Mouse (Mus musculus) CD4-positive, CD25-positive, alpha-beta regulatory T cell, adult 4 months (primary cell): ENCODE results near the gene Ddx41. TPM values are rescaled to one million over a fixed set of nuclear protein-coding genes. Genes with fewer than 3 reads are reported as not detected.

Source experiments
- ATAC-seq: one replicate; pipeline ENCODE4 v1.8.0; 2017
- polyA plus RNA-seq, 2 experiments: library from polyadenylated mRNA; unstranded; fragments of 100-300 nt; shearing (Covaris generic); gene quantifications; one replicate each; pipeline ENCODE4 v1.2.1; 2017

Ddx41 gene
- polyA plus RNA-seq, 2 experiments from 2014 or later: 55.8 to 74.2 TPM

DNA sequence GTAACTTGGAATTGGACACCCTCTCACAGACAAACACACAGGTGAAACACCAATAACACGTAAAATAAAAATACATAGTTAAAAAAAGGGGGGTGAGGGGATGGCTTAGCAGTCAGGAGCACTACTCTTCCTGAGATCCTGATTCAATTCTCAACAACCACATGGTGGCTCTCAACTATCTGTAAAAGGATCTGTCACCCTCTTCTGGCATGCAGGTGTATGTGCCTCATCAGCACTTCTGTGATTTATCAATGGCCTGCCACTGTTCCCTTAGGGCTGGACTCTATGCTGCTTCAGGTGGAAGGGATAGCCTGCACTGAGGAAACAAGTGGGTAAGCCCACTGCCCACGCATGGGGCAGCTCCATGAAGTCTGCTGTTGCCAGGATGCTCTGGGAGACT, 4.5 kb upstream of the Ddx41 start:
- no peak for ATAC-seq

DNA sequence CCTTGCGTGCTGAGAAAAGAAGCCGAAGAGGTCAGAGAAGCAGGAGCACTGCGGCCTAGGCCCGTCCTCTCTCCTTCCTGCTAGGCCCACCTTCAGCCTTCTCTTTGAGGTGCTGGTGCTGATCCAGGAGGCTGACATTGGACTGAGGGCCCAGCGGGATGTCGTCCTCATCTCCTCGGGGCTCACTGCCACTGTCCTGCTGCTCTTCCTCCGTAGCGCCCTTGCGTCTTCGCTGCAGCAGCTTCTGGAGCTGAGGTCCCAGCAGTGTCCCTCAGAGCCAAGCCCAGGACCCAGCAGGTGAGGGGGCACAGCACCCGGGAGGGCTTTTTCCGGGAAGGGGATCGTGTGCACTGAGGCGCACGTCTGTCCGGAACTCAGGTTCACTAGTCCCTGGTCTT, 663 bp downstream of the Ddx41 start:
- no peak for ATAC-seq

DNA sequence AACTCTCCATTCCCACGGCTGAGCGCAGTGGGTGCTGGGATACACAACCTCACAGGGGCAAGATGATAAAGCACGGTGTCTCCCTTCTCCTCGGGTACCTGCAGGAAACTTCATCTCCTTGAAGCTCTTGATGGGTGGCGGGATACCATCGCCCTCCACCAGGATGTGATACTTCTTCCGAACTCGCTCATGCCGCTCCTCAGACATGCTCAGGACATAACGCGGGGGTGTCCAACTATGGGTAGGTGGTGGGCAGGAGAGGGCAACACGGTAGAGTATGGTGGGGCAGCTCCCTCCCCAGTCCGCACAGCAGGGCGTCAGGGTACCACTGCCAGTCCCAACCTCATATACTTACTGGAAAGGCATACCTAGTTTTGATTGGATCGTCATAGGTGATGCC, 1.3 kb downstream of the Ddx41 start:
- no peak for ATAC-seq

DNA sequence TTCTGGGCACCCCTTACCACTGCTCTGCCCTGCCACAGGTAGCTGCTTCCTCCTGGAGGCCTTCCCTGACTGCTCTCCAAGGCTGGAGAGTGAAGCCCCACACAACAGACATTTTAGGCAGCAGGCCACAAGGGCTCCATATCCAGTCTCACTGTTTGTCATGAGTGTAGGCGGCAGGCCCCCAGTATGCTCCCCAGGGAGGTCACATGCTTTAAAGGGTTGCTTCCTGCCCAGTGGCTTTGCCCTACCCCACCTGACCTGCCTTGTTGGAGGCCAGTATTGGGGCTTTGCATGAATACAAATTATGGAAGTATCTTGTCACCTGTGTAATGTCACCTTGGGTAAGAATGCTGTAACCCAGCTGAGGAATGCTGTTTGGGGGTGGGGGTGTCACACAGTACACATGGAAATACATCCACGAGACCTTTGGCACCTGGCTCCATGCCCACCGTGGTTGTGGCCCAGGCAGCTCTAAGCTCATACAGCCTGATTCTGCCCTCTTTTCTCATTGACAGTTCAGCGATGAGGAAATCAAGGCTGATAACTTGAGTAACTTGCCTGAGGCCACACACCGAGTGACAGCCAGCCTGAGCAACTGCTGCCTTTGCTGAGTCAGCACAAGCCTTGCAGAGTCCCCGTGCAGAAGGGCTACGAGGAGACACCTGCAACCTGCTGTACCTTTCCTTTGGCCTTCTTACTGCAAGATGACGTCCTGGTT, 7.1 kb downstream of the Ddx41 start, which contains the start of gene Dok3:
TSS of gene Dok3 (minus strand) at position 99 of the 718 bp plus-strand sequence.
- ATAC-seq: no peak

GRCm38 (mm10) chr13:55527834-55528772, 8.4 kb downstream of the Ddx41 start:
- ATAC-seq: no peak

GRCm38 (mm10) chr13:55527212-55527611, 9.2 kb downstream of the Ddx41 start:
- no peak for ATAC-seq

DNA sequence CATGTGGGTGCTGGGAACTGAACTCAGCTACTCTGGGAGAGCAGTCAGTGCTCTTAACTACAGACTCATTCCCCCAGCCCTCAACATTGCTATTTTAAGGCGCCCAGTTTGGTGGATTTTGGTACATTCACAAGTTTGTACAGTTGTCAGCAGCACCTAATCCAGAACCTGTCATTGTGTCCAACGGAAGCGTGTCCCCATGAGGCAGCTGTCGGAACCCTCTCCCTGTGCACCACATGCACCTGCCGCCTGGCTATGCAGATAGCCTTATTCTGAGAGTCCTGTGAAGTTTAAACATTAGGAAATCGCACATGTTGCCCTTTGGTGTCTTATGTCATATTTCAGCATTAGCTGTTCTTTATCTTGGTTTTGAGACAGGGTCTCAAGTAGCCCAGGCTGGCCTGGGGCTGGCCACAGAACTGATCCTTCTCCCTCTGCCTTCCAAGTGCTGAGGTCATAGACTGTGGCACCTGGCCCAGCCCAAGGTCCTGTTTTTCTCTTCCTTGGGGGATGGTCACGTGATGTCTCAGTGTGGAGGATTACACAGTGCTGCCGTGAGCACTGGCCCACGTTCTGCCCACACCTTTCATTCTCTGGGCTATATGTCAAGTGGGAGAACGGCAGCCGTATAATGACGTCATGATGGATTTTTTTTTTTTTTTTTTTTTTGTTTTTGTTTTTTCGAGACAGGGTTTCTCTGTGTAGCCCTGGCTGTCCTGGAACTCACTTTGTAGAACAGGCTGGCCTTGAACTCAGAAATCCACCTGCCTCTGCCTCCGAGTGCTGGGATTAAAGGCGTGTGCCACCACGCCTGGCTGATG, 10.5 kb downstream of the Ddx41 start:
- no peak for ATAC-seq

DNA sequence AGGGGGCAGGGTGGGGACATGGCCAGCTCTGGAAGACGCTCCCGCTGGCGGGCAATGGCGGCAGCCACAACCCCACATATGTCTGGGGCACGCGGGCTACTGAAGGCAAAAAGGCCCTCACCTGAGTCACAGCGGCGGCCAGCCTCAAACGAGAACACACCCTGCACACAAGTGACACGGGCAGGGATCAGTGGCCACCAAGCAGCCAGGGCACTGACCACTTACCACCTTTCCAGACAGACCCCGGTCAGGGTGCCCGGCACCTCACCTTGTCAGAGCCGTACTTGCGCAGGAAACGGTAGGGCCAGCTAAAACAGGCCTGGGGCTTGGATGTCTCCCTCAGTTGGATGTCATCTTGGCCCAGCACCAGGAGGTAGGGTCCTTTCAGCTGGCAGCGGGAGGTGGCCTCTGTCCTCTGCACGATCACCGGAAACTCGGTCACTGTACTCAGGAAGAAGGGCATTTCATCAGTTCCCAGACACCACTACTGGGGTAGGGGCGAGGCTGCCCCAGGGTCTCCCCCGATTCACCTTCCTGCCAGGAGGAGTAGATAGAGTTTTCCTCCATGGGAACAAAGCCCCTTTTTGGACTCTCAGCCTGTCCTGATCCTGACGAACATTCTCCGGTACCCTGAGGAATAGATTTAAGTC, 12.4 kb downstream of the Ddx41 start:
- no peak for ATAC-seq

- ATAC-seq: no peak
These were observed 13.2 kb downstream of the Ddx41 start for GRCm38 (mm10) chr13:55523278-55523677.

DNA sequence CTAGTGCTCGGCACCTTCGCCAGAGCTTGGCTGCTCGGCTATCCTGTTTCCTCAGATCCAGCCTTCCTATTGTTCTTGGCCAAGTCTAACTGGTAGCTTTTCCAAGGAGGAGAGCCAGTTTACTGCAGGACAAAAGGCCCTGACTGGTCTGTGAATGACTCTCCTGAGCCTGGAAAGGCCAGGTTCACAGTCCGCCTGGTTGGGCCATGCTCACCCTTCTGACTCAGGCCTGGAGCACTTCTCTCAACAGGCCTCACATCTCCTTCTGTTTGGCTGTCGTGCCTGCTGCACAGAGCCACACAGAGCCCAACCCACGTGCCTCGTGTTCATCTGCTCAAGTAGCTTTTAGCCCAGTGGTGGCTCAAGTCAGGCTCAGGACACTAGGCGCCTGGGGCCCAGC, 13.7 kb downstream of the Ddx41 start:
- no peak for ATAC-seq

DNA sequence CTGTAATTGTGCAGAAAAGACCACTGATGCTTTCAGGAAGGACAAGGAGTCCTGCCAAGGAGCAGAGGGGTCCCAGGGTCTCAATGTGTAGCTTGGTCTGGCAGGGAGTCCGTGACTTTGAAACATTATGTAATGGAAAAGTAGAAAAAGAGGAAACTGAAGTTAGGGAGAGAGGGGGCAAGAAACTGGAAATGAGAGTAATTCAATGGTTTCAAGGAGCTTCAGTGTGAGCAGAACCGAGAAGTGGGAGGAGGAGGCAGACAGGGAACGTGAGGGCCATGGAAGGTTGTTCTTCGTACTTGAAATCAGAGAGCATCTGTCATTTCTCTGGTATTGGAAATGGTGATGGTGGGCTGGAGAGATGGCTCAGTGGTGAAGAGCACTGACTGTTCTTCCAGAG, 16.9 kb downstream of the Ddx41 start:
- ATAC-seq: no peak

GRCm38 (mm10) chr13:55516955-55517354, 19.5 kb downstream of the Ddx41 start:
- ATAC-seq: peak; percentile 31

GRCm38 (mm10) chr13:55513828-55514227, 22.6 kb downstream of the Ddx41 start:
- no peak for ATAC-seq

DNA sequence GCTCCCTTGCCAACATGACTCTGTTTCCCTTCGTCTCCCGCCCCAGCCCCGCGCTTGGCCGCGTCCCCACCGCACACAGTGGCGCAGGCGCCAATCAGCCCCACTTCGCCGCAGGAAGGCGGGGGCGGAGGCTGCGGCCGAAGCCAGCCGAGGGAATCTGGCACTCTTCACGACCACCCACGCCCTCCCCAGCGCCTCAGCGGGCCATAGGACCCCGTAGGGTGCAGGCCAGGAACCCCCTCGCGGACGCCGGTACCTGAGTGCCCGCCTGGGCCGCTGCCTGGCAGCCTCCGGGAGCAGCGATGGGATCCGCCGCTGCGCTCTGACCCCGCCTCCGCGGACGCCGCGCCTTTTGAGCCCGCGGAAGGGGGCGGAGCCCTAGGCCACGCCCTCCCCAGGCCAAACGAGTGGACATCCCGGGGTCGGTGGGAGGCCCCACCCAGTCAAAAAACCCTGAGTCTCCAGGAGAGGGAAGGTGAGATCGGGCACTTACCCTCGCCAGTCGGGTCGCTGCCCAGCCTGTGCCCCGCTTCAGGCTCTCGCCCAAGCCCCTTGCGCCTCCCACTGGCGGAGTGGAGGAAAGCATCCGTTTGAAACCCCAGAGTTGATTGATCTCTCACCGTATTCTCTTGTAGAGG, 23.2 kb downstream of the Ddx41 start, which contains the start of gene Pdlim7:
TSS of gene Pdlim7 (minus strand) at position 566 of the 638 bp plus-strand sequence.
- ATAC-seq: peak; percentile 89

- no peak for ATAC-seq
These were observed 24.0 kb downstream of the Ddx41 start for GRCm38 (mm10) chr13:55512379-55513031.

- ATAC-seq: no peak
These were observed 25.0 kb downstream of the Ddx41 start for GRCm38 (mm10) chr13:55511492-55511861.

GRCm38 (mm10) chr13:55510668-55511491, 25.6 kb downstream of the Ddx41 start:
- ATAC-seq: no peak

- ATAC-seq: no peak
These were observed 26.2 kb downstream of the Ddx41 start for GRCm38 (mm10) chr13:55510332-55510667.

GRCm38 (mm10) chr13:55508531-55508930, 27.9 kb downstream of the Ddx41 start:
- no peak for ATAC-seq

GRCm38 (mm10) chr13:55507877-55508276, 28.6 kb downstream of the Ddx41 start:
- ATAC-seq: no peak
